Mouse (Mus musculus) kidney, postnatal 25 days (tissue): Measurements from ENCODE around the gene Mdp1.

ENCODE experiments used
- DNase-seq, 2 experiments: peaks; one replicate each; pipeline ENCODE4 v3.0.0; 2021; ENCODE audit warnings: mixed read lengths in 2 of 2

Mdp1 gene

GRCm38 (mm10) chr14:55659960-55660573 is at the start of gene Mdp1:
TSS of gene Mdp1 (minus strand) at chr14:55660508.
- peak; percentile 79 to 90 for DNase-seq

GRCm38 (mm10) chr14:55709509-55709908 is 49.2 kb upstream of the Mdp1 start:
- no peak for DNase-seq

GRCm38 (mm10) chr14:55707397-55707796 is 47.1 kb upstream of the Mdp1 start:
- DNase-seq, result peak in 1 of 2 experiments; percentile 33

- peak in 1 of 2 experiments; percentile 18 for DNase-seq
Observed at GRCm38 (mm10) chr14:55706051-55706600, 45.8 kb upstream of the Mdp1 start.

GRCm38 (mm10) chr14:55702761-55703160 is 42.5 kb upstream of the Mdp1 start:
- peak in 1 of 2 experiments; percentile 22 for DNase-seq

- peak in 1 of 2 experiments; percentile 45 for DNase-seq
Observed at GRCm38 (mm10) chr14:55701131-55701530, 40.8 kb upstream of the Mdp1 start.

- no peak for DNase-seq
Observed at GRCm38 (mm10) chr14:55697226-55697625, 36.9 kb upstream of the Mdp1 start.

- no peak for DNase-seq
Observed at GRCm38 (mm10) chr14:55689433-55689832, 29.1 kb upstream of the Mdp1 start.

- DNase-seq, result no peak
Observed at GRCm38 (mm10) chr14:55682118-55682493, 21.8 kb upstream of the Mdp1 start.

GRCm38 (mm10) chr14:55681160-55682117 is 21.1 kb upstream of the Mdp1 start, which contains the start of gene Tinf2:
TSS of gene Tinf2 (minus strand) at chr14:55681820.
- DNase-seq, result peak; percentile 96

GRCm38 (mm10) chr14:55677615-55678014 is 17.3 kb upstream of the Mdp1 start:
- DNase-seq, result no peak

GRCm38 (mm10) chr14:55672741-55673060 is 12.4 kb upstream of the Mdp1 start:
- no peak for DNase-seq

GRCm38 (mm10) chr14:55671833-55672740 is 11.8 kb upstream of the Mdp1 start, which contains the start of the genes Gmpr2 and Nedd8:
TSS of gene Gmpr2 (plus strand) at chr14:55671941.
TSS of gene Nedd8 (minus strand) at chr14:55672124.
- DNase-seq, result peak; percentile 91 to 96

- no peak for DNase-seq
Observed at GRCm38 (mm10) chr14:55671486-55671832, 11.2 kb upstream of the Mdp1 start.

- no peak for DNase-seq
Observed at GRCm38 (mm10) chr14:55660636-55661035, 328 bp upstream of the Mdp1 start.

- DNase-seq, result peak; percentile 46 to 88
Observed at GRCm38 (mm10) chr14:55658011-55658410, 2.3 kb downstream of the Mdp1 start.

- DNase-seq, result no peak
Observed at GRCm38 (mm10) chr14:55656935-55657334, 3.4 kb downstream of the Mdp1 start.

- no peak for DNase-seq
Observed at GRCm38 (mm10) chr14:55651528-55651927, 8.8 kb downstream of the Mdp1 start.

- no peak for DNase-seq
Observed at GRCm38 (mm10) chr14:55649884-55650283, 10.4 kb downstream of the Mdp1 start, which contains the start of gene Tssk4. TSS of gene Tssk4 (plus strand) at chr14:55650184.

- peak; percentile 13 to 37 for DNase-seq
Observed at GRCm38 (mm10) chr14:55644261-55644888, 15.9 kb downstream of the Mdp1 start.

GRCm38 (mm10) chr14:55643060-55643907 is 17.0 kb downstream of the Mdp1 start, which contains the start of gene Tm9sf1:
TSS of gene Tm9sf1 (minus strand) at chr14:55643806.
- DNase-seq, result peak; percentile 81 to 93
